Mouse (Mus musculus) A20 (cell line): ENCODE measurements around the gene Gp1ba.
A peak's percentile ranks its signal among the peaks of the same experiment; 100 is the strongest.

ENCODE experiments used
- DNase-seq: peaks from one replicate; pipeline ENCODE4 v3.0.0-alpha.2; 2011; ENCODE audit warnings: low read depth, low spot score

Gp1ba gene

DNA sequence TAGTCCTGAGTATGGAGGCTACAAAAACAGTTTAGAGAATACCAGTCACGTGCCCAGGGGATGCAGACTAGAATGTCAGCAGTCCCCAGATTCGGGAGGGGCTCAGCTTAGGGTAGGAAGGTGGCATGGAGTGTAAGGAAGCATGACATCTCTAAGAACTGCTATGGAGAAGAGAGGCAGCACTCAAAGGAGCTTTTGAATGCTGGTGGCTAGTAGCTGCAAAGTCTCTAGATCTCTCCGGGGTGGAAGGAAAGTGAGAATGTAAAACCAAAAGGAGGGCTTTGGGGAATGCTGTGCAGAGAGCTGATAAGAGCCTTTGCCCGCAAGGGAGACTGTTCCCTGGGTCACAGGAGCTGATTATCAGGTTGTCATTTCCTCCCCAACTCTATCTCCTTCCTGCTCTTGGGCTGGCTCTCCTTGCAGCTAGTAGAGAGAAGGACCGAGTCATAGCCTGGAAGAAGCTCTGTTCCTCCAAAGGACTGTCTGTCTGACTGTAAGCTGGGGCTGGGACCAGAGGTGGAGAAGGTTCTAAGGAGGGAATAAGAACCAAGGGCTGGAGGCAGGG is at the start of gene Gp1ba:
Gene Gp1ba (plus strand): TSS at position 409 of the 565 bp plus-strand sequence.
- no peak for DNase-seq

DNA sequence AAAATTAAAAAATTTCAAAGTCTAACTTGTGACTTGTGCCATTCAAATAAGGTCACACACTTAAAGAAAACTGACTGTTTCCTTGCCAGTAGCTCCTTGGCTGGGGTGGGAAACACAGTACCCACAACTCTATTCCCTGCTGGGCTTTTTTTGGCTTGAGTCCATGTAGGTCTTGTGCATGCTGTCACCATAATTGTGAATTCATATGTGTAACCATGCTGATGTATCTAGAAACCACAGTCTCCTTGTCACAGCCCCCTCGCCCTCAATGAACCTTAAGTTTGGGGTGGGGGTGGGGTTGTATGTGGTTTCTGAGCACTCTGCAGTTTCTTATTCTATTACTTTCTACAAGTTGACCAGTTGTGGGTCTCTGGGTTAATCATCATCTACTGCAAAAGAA is 47.2 kb upstream of the Gp1ba start:
- no peak for DNase-seq

DNA sequence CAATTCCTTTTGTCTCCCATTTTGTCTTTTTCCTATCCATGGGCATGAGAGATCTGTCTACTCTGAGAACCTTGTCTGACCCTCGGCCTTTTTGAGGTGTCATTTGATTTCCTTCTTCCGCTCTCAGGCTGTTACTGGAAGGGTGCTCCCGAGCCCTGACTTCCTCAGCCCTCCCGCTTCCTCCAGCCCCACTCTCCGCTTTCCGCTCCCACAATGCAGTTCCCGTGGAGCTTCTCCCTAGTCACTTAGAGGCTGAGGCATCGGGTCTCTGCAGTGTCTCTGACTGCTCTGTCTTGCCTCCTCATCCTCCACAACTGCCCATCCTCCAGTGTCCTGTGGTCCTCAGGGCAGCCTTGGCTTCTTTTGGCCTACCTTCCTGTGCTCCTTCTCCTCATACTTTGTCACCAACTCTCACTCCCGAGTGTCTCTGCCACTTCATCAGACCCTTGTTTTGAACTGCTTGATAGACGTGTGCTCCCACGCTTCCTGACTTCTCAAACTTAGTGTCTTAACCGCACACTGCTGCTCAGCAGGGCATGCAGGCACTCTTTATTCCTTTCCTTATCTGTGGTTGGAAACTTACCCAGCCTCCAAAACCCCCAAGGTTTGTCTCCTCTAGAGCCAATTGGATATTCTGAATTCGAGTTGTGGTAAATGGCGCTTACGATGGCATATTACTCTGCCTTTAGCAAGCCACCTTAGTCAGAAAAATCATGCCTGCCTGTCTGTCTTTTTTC is 44.5 kb upstream of the Gp1ba start:
- no peak for DNase-seq

DNA sequence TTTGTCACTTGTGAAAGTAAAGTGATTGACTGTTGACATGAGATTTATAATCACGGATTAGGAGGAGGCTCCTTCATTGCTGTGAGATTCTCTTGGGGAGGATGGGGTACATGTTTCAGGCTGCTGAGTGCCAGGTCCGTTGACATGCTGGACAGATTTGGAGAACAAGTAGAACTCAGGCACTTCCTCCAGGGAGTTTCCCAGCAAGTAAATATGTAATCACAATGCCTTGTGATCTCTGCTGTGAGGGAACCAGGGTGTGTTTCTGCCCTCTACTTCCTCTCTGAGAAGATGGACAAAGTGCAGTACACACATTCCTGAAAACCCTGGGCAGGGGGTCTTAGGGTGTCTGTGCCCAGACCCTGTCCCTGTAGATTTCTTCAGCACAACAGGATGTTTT is 43.3 kb upstream of the Gp1ba start:
- DNase-seq: no peak

DNA sequence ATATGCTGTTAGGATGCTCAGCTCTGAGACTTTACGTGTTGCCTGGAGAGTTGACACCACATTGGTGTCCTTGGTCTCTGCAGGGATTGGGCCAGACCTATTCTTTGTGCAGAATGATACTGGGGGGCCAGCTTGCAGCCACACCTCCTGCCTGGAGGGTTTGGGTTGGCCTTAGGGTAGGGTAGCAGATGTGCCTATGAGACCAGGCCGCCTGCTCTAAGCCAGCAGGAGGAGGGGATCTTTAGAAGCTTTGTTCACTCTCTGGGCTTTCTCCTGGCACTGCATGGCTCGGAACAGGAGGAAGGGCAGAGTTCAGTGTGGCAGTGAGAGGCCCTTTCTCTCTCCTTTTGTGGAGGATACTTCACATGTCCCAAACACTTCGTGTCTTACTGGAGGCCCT is 42.8 kb upstream of the Gp1ba start:
- DNase-seq: no peak

DNA sequence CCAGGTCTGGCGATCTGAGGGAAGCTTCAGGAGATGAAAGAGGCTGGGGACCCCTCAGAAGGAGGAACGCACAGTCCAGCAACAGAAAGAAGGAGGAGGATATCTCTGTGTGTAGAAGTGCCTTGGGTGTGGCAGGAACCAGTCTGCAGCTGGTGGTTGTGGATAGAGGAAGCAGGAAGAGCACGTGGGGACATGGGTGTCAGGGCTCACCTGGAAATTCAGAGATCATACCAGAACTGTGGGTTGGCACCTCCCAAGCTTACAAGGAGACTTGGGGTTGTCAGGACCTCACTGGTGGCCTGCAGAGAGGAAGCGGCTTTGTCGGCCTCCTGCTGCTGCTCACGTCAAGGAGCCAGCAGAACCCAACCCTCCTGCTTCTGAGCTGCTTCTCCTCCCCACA is 41.6 kb upstream of the Gp1ba start:
- no peak for DNase-seq

DNA sequence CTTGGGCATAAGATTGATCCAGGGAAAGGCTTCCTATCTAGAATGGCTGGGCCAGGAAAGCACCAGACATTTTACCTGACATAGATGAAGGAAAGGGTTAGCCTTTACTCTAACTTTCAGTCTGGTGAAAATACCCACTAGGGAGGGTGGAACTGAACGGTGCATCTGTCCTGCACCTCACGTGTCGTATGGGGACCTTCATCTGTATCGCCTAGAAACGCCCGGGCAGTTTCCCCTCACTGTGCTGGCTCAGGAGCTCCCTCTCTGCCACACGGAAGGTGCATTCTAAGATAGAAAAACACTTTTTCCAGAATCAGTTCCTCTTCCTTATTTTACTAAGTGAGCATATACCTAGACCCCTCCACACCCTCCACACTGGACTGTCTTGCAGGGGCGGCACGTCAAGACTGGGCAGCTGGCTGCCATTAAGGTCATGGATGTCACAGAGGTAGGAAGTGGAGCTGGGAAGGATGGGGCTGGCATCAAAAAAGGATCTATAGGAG is 40.4 kb upstream of the Gp1ba start:
- peak; percentile 14 for DNase-seq

DNA sequence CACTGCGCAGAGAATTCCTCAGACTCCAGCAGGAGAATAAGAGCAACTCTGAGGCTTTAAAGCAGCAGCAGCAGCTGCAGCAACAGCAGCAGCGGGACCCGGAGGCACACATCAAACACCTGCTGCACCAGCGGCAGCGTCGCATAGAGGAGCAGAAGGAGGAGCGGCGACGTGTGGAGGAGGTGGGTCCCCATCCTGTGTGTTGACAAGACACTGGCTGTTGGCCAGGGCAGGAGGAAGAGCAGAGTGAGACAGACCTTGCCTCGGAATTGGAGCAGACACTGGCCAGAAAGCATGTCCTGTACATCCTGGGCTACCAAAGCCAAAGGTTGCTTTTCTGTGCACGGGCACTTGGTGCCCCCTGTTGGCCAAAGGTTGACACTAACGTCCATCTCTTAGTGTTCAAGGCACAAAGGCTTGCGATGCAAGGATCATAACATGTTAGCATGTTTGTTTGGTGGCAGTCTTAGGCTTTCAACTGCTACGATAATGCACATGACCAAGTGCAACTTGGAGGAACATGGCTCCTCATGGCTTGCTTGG is 33.8 kb upstream of the Gp1ba start:
- peak; percentile 71 for DNase-seq

DNA sequence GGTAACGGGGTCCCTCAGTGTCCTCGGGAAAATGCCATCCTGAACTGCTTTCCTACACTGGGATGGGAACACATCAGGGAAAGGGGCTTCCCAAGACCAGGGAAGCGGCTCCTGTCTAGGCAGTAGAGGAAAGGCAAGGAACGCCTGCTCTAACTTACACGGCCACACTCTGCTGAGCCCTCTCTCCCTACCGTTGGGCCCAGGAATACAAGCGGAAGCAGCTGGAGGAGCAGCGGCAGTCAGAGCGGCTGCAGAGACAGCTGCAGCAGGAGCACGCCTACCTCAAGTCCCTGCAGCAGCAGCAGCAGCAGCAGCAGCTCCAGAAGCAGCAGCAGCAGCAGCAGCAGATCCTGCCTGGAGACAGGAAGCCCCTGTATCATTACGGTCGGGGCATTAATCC is 32.2 kb upstream of the Gp1ba start:
- DNase-seq: no peak

DNA sequence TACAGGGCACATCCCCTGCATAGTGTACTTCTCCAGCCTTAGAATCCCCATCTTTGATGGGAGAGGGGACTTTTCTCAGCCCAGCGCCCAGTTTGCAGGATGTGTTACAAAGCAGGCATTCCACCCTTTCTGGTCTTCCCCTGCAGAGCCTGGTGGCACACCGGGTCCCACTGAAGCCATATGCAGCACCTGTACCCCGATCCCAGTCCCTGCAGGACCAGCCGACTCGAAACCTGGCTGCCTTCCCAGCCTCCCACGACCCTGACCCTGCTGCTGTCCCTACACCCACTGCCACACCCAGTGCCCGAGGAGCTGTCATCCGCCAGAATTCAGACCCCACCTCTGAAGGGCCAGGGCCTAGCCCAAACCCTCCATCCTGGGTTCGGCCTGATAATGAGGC is 31.3 kb upstream of the Gp1ba start:
- no peak for DNase-seq

DNA sequence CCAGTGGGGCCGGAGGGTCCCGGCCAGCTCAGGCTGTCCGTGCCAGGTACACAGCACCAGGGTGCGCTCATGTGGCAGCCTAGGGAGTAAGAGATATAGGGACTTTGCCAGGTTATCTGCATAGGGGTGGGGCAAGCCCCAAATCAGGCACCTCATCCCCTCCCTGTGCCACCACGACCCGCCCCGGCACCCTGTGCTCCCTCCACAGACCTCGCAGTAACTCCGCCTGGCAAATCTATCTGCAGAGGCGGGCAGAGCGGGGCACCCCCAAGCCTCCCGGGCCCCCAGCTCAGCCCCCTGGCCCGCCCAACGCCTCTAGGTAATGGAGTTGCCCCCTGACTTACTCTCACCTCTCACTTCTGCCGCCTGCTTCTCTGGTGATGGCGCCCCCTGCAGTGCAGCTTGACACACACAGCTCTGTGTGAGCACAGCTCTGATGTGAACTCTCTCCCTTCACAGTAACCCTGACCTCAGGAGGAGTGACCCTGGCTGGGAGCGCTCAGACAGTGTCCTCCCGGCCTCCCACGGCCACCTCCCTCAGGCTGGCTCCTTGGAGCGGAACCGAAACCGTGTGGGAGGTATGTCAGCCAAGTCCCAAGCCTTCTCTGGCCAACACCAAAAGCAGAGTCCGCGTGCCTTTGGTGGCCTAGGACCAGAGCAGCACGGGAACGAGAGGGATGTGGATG is 30.4 kb upstream of the Gp1ba start:
- DNase-seq: peak; percentile 36

DNA sequence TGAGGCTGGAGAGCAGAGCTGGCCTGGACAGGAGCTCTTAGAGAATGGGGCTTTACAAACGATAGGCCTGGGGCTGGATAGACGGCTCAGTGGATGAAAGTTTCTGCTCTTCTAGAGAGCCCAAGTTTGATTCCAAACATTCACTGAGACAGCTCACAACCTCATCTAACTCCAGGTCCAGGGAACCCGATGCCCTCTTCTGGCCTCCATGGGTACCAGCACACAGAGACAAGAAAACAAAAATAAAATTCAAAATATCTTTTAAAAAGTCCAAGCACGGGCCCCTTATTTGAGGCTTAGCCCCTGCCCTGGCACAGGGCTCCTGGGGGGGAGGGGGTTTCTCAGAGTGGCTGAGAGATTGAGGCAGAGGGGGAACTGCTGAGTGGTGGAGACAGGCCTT is 28.2 kb upstream of the Gp1ba start:
- DNase-seq: no peak

DNA sequence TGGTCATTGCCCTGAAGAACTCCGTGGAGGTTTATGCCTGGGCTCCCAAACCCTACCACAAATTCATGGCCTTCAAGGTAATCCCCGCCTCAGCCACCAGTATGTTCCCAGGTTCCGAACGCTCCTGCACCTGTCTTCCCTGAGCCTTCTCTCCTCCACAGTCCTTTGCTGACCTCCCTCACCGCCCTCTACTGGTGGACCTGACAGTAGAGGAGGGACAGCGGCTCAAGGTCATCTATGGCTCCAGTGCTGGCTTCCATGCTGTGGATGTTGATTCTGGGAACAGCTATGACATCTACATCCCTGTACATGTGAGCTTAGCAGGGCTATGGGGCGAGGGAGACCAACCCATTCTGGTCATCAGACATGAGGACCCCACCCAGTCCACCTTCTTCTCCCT is 26.4 kb upstream of the Gp1ba start:
- no peak for DNase-seq

DNA sequence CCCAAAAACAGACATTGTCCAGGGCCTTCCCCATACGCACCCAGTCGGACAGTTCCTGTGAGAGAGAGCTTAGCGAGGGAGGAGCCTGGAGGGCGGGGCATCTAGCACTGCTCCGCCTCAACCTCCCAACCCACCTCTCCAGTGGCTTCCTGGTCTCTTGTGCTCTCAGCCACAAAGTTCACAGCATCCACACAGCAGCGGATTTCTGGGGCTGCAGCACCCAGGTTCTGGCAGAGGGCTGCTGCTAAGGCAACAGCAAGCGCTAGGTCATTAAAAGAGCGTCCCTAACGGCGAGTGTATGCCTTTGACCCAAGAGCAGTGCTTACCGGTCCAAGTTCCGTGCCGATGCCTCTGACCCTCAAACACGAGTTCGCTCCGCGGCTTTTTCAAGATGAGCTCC is 23.8 kb upstream of the Gp1ba start:
- DNase-seq: no peak

DNA sequence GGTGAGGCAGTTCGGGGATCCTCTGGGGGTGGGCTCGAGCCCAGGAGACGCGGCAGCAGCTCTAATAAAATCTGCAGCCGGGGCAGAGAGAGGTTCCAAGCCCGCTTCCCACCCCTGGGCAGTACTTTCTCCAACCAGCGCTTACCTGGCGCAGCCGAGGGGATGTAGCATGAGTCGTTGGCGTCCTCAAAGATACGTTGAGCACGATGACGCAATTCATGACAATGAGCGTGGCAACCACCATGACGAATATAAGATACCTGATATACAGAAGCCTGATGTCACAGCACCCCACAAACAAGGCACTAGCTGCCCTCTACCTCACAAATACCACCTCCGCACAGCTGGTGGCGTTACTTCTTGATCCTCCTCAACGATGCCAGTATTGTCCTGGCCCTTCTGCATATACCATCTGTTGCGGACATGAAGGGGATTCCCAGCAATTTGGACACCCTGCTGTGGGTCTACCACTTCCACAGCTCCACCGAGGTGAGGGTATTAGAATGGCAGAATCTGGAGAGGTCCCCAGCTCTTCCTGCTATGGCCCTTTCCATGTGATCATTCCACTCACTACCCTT is 23.3 kb upstream of the Gp1ba start, which contains the start of gene 4930544D05Rik:
Gene 4930544D05Rik (plus strand): TSS at position 333 of the 578 bp plus-strand sequence.
- no peak for DNase-seq

DNA sequence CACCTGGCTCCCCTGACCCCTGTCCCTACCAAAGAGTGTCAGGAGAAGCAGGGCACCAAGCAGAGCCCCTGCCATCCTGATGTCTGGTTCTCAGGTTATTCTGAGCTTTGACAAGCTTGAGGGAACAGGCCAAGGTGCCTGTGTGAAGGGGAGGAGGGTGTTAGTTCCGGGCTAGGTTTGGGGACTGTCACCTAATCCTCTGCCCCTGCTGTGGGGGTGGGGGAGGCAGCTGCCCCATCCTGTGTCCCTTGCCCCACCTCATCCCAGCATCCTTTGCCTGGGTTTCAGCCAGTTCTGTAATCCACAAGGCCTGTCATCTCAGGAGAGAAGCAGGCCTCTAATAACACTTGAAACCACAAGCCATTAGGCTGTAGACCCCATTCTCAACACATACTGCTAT is 19.8 kb upstream of the Gp1ba start, which contains the start of gene Chrne:
Gene Chrne (minus strand): TSS at position 116 of the 400 bp plus-strand sequence.
- no peak for DNase-seq

DNA sequence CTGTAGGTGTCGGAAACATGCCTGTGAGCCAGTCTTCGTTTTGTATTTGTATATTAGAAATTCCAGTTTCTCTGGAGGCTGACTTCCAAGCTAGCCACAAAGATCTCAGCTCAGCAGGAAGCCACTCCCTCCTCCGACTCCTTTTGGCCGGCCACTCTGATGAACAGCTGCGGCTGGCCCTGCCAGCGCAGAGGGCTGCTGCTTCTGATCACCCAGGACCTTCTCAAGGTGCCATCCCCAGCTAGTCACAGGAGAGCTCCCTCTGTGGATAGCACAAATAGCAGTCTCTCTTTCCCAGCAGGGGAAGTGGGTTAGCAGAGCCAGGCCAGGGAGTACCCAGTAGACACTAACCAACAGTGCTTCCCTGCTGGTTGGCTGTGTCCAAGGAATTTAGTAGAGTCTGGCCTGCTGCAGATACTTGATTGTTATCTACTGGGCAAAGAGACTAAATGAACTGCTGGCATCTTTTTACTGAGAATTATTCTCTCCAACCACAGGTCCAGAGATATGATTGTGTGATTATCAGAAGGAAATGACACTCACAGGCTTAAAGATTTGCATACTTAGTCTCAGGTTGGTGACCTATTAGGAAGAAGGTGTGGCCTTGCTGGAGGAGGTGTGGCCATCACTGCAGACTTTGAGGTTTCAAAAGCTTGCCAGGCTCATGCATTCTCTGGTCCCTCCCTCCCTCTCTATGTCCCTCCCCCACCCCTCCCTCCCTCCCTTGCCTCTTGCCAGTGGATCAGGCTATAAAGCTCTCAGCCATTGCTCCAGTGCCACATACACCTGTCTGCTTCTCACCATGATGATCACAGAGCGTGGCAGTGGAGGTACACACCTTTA is 16.7 kb upstream of the Gp1ba start:
- DNase-seq: peak; percentile 69

DNA sequence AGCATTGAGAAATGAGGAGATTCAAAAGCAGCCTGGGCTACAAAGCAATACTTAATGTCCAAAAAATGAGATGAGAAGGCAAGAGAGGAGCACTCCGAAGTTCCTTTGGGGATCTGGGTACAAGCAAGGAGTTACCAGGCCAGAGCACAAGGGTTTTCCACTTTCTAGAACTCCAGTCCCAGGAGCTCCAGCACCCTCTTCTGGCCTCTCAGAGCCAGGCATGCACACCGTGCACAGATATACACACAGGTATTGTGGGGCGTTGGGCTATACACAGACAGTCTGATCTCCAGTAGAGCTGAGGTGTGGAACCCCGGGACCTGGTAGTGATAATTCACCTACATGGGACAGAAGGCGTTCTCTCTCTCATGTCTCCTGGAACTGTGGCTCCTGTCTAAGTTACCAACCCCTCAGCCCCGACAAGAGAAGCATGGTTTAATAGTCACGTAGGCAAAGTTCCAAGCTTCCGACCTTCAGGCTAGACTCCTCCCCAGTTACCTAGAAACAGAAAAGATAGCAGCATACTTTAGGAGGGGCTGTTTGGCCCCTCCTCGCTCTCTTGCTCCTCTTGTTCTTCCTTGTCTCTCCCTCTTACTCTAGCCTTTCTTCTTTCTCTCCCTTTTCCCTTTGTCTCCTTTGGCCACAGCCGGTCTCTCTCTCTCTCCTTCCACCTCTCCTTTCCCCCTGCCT is 15.7 kb upstream of the Gp1ba start:
- peak; percentile 34 for DNase-seq

DNA sequence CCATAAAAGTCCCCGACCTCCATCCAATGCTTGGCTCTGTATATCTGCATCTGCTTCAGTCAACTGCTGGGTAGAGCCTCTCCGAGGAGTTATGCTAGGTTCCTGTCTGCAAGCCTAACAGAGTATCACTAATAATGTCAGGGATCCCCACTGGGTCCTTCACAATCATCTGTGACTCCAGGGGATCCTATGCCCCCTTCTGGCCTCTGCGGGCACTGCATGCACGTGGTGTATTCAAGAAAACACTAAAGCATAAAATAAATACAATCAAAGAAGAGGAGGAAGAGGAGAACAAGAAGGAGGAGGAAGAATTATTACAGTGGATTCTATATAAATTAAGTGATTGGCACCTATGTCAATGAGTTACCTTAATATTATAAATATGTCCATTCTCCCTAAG is 13.4 kb upstream of the Gp1ba start:
- peak; percentile 77 for DNase-seq

DNA sequence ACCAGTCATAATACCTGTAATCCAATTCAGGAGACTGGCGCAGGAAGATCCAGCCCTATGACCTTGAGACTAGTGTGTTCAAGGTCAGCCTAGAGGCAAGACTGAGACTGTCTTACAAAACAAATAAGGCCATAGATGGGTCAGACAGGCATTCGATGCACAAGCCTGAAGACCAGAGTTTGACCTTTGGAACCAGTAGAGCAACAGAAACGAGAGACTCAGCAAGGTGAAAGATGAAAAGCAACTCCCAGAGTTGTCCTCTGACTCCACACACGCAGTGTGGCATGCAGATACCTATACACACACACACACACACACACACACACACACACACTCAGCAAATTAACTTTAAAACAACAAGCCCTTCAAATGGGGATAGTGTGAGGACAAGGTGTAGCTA is 12.0 kb upstream of the Gp1ba start:
- DNase-seq: no peak

DNA sequence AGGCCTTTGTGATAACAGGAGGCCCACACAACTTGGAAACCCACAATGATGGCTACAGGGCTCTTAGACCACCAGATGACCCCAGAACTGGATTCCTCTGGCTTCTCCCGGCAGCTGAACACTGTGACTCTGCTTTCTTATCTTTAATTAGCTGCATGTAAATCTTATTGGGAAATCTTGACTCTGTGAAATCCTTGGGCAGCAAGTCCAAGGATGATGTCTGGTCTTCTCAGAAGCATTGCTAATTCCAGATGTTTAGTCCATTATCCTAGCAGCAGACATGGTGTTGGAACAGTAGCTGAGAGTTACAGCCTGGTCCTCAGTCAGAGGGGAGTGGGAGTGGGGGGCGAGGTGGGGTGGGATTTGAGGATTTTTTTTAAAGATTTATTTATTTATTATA is 10.5 kb upstream of the Gp1ba start:
- DNase-seq: no peak
